Mouse (Mus musculus) kidney, embryonic 14.5 days (tissue): ENCODE measurements around the gene Zfp523. TPM values are rescaled to one million over a fixed set of nuclear protein-coding genes. Genes with fewer than 3 reads are reported as not detected.

Experiments used
- ATAC-seq: fragments of 200-750 bp; cut with Nextera tagmentation; 2 replicates; pipeline ENCODE4 v1.8.0; 2017; ENCODE audit warnings: moderate number of reproducible peaks, mild to moderate bottlenecking, moderate TSS enrichment, moderate library complexity; ENCODE audit not compliant: low FRiP score, low TSS enrichment
- H3K27ac ChIP-seq: fragments of 300-500 bp; sonication (generic); 2 replicates; pipeline ENCODE4 v1.5.1; 2014; ENCODE audit warnings: low read depth, mild to moderate bottlenecking, low read length, moderate library complexity, mixed read lengths
- H3K27me3 ChIP-seq: fragments of 300-500 bp; sonication (generic); 2 replicates; pipeline ENCODE4 v1.6.1; 2014; ENCODE audit warnings: mild to moderate bottlenecking, low read length; ENCODE audit not compliant: control insufficient read depth, insufficient read depth
- H3K36me3 ChIP-seq: fragments of 300-500 bp; sonication (generic); 2 replicates; pipeline ENCODE4 v1.6.1; 2014; ENCODE audit warnings: low read length, mixed read lengths; ENCODE audit not compliant: control insufficient read depth, insufficient read depth
- H3K4me1 ChIP-seq: fragments of 300-500 bp; sonication (generic); 2 replicates; pipeline ENCODE4 v1.6.1; 2014; ENCODE audit warnings: low read length, mixed read lengths; ENCODE audit not compliant: control insufficient read depth, insufficient read depth
- H3K4me2 ChIP-seq: fragments of 300-500 bp; sonication (generic); replicated peaks from 2 replicates; pipeline ENCODE4 v1.6.1; 2014; ENCODE audit warnings: low read depth, mild to moderate bottlenecking, low read length
- H3K4me3 ChIP-seq: fragments of 300-500 bp; sonication (generic); 2 replicates; pipeline ENCODE4 v1.5.1; 2014; ENCODE audit warnings: mild to moderate bottlenecking, low read length
- H3K9ac ChIP-seq: fragments of 300-500 bp; sonication (generic); 2 replicates; pipeline ENCODE4 v1.6.1; 2014; ENCODE audit warnings: low read depth, mild to moderate bottlenecking, low read length, moderate library complexity
- H3K9me3 ChIP-seq: fragments of 300-500 bp; sonication (generic); 2 replicates; pipeline ENCODE4 v1.6.1; 2016; ENCODE audit warnings: low read length; ENCODE audit not compliant: control insufficient read depth
- WGBS: fragments of 180-500 bp; shearing (Covaris S2); extraction: QIAGEN DNeasy Blood & Tissue Kit; methylation state at CpG from one replicate; pipeline ENCODE4 v1.1.7; 2014; 5-methylcytosine and 5-hydroxymethylcytosine counted together
- polyA plus RNA-seq: library from polyadenylated mRNA; unstranded; fragments of >200 nt; fragmentation: Nextera tagmentation; extraction: Ambion mirVana; gene quantifications from 2 replicates; pipeline ENCODE4 v1.2.1, GENCODE M21; 2014

Gene Zfp523
- polyA plus RNA-seq, 1 experiment from 2014 or later: 39.7 TPM

DNA sequence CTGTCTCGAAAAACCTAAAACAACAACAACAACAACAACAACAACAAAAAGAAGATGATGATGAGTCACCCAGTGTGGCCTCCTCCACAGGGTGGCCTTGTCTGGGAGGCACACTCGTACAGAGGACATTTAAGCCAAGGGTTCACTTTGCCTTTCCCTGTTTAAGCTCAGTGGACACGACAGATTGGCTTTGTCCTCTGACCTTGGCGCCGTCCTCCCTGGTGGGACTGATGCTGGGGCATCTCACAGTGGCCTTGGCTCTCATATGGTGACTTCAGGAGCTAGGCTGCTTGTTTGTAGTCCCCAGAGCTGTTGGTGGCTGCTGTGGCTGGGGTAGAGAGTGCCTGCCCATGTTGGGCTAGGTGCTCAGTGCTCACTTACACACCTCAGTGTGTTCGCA, 67.3 kb downstream of the Zfp523 start:
- 77% methylated on average over 6 of the region's 6 CpGs for WGBS

DNA sequence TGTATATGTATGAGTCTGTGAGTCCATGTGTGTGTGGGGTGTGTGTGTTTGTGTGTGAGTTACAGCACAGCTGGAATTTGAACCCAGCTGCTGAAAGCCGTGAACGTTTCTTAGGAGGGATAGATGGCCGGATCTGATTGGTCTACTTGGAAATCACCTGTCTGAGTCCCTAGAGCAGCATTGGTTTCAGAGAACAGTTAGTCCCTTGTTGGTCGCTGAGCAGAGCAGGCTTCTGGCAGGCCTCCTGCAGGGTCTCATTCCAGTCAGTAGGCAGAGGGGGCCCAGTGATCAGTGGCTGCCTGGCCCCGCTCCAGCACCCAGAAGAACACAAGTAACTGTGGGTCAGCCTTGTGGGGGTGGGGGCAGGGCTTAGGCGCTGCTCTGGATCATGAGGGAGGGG, 67.8 kb downstream of the Zfp523 start:
- H3K9ac ChIP-seq: 0 out of 2 replicates have a peak overlapping the region, but pooled peaks have one; percentile 0
- 41% methylated on average over 6 of the region's 6 CpGs for WGBS
- H3K36me3 ChIP-seq: peaks cover 3% of the 10 kb centered on the region; the same call in 1 of the 2 replicates
- no peaks in the 10 kb centered on the region for H3K27me3 ChIP-seq
- H3K4me1 ChIP-seq: peaks cover 24% of the 10 kb centered on the region; the same call in 1 of the 2 replicates
- no peaks in the 10 kb centered on the region for H3K9me3 ChIP-seq
- H3K4me3 ChIP-seq: no peak overlapping the region
- no peak overlapping the region for H3K4me2 ChIP-seq
- ATAC-seq: no peak
- no peak overlapping the region for H3K27ac ChIP-seq

More for the DNA sequence above, 67.3 kb downstream of the Zfp523 start:
- no peak for ATAC-seq
- Histone ChIP-seq H3K27me3 (no peaks in the 10 kb centered on the region), H3K9me3 (no peaks in the 10 kb centered on the region), H3K27ac (no peak overlapping the region), H3K4me3 (no peak overlapping the region), H3K36me3 (peaks cover 3% of the 10 kb centered on the region; the same call in 1 of the 2 replicates), H3K4me1 (peaks cover 24% of the 10 kb centered on the region; the same call in 1 of the 2 replicates), H3K9ac (no peak overlapping the region), H3K4me2 (no peak overlapping the region)

DNA sequence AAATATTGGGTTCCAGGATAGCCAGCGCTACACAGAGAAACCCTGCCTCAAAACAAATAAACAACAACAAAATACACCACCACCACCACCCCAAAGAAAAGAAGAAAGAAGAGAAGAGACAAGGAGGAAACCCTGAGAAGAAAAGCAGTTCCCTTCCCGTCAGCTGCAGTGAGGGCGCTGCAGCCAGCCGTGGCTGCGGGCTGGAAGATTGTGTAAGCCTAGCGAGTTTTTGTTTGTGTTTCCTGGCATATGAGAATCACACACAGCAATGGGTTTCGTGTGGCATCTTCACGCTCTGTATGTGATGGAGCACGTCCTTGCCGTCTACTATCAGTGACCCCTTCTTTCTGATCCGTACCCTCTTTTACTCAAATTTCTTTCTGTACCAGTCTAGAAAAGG, 69.7 kb downstream of the Zfp523 start:
- Histone ChIP-seq H3K27me3 (no peaks in the 10 kb centered on the region), H3K9ac (no peak overlapping the region), H3K36me3 (no peaks in the 10 kb centered on the region), H3K9me3 (no peaks in the 10 kb centered on the region), H3K4me2 (no peak overlapping the region), H3K4me1 (peaks cover 24% of the 10 kb centered on the region; the same call in 1 of the 2 replicates), H3K4me3 (no peak overlapping the region), H3K27ac (no peak overlapping the region)
- 50% methylated on average over 11 of the region's 11 CpGs for WGBS
- ATAC-seq: no peak

DNA sequence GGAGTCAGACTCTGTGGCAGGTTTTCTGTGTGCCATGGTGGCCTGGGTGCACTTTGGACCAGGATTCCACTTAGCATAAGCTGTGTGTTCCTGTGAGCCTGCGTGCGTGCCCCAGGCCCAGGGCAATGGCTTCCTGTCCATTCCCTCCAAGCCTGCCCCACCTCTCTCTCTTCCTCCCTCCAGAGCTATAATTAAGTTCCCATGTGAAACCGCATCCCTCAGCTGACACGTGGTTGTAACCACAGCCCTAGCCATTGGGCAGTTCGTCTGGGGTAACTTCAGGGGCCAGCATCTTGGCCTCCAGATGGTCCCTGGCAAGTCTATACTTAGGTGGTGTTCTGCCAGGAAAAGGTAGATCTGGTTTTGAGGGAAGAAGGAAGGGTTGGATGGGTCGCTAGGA, 70.7 kb downstream of the Zfp523 start:
- H3K9ac ChIP-seq: no peak overlapping the region

DNA sequence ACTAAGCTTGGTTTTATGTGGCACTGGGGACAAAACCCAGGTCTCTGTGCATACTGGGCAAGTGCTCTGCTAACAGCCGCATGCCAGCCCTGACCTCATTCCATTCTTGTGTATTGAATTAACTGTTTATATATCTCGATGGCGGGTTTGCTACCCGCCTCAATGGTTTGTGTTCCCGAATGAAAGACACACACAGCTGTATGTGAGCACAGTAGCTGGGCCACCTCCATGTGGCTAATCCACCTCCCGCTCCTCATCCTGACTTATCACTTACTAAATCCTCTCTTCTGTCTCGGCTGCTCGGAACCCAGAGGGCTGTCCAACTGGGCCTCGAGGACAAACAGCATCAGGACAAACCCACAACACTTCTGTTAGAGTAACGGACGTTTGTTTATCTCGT, 72.1 kb downstream of the Zfp523 start:
- no peaks in the 10 kb centered on the region for H3K27me3 ChIP-seq
- H3K27ac ChIP-seq: no peak overlapping the region
- H3K4me1 ChIP-seq: peaks cover 26% of the 10 kb centered on the region; the same call in 1 of the 2 replicates
- no peak overlapping the region for H3K4me3 ChIP-seq
- no peak overlapping the region for H3K4me2 ChIP-seq
- no peaks in the 10 kb centered on the region for H3K9me3 ChIP-seq
- no peak for ATAC-seq
- 73% methylated on average over 12 of the region's 12 CpGs for WGBS
- H3K36me3 ChIP-seq: no peaks in the 10 kb centered on the region
- H3K9ac ChIP-seq: no peak overlapping the region

More for the DNA sequence above, 70.7 kb downstream of the Zfp523 start:
- peaks cover 26% of the 10 kb centered on the region; the same call in 1 of the 2 replicates for H3K4me1 ChIP-seq
- no peaks in the 10 kb centered on the region for H3K9me3 ChIP-seq
- H3K4me2 ChIP-seq: no peak overlapping the region
- no peak overlapping the region for H3K4me3 ChIP-seq
- no peaks in the 10 kb centered on the region for H3K27me3 ChIP-seq
- no peaks in the 10 kb centered on the region for H3K36me3 ChIP-seq
- WGBS: 14% methylated on average over 6 of the region's 6 CpGs
- ATAC-seq: 0 out of 2 replicates have a peak, but pooled peaks have one; percentile 30
- H3K27ac ChIP-seq: no peak overlapping the region; the same call in 1 of the 2 replicates

DNA sequence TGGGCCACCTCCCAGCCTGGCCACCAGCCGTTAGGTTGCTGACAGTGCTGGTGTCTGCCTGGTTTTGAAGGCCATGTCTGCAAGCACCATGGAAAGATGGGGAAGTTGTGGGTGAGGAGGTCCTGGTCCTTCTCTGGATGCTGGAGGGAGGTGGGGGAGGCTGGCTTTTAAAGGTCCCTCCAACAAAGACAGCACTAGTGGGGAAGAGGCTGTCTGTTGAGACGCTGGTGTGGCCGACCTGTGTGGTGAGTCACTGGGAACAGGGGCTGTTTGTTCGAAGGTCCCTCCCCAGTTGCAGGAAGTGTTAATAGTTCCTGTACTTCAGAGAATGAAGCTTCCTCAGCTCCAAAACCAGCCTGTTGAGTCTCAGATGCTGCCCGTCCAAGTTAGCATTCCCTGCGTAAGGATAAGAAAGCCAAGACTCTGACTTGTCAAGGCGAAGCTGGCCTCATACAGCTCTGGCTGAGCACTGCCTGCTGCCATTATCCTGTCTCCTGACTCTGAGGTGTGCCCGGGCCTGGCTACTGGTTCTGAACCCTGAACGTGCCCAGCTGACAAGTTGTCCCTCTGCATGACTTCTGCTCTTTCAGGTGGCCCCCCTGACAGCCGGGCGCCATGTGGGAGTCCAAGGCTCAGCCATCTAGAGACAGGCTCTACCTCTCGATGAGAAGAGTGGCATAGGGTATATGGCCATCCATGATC, 74.8 kb downstream of the Zfp523 start:
- Histone ChIP-seq H3K36me3 (no peaks in the 10 kb centered on the region), H3K4me2 (no peak overlapping the region), H3K27me3 (no peaks in the 10 kb centered on the region), H3K9me3 (no peaks in the 10 kb centered on the region), H3K9ac (no peak overlapping the region), H3K4me1 (peaks cover 36% of the 10 kb centered on the region), H3K27ac (no peak overlapping the region), H3K4me3 (no peak overlapping the region)
- ATAC-seq: no peak
- WGBS: 81% methylated on average over 12 of the region's 12 CpGs

DNA sequence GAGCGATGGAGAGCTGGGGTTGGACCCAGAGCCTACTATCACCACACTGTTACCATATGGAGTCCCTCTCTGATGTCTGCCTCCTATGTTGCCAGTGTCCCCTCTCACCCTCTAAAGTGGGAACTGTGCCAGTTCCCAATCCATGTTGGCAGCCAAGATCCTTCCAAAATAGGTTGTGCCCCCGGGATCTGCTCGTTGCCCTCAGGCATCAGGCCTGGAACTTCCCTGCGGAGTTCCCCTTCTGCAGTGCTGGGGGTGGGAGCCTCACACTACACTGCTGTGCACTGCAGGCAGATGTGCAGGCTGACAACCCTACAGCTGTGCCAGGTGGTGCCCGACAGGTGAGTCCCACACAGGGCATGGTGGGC, 75.3 kb downstream of the Zfp523 start:
- ATAC-seq: no peak
- Histone ChIP-seq H3K4me3 (no peak overlapping the region), H3K9me3 (no peaks in the 10 kb centered on the region), H3K4me2 (no peak overlapping the region), H3K4me1 (peaks cover 36% of the 10 kb centered on the region), H3K27ac (no peak overlapping the region), H3K27me3 (no peaks in the 10 kb centered on the region), H3K36me3 (no peaks in the 10 kb centered on the region), H3K9ac (no peak overlapping the region)
- WGBS: 84% methylated on average over 5 of the region's 5 CpGs

DNA sequence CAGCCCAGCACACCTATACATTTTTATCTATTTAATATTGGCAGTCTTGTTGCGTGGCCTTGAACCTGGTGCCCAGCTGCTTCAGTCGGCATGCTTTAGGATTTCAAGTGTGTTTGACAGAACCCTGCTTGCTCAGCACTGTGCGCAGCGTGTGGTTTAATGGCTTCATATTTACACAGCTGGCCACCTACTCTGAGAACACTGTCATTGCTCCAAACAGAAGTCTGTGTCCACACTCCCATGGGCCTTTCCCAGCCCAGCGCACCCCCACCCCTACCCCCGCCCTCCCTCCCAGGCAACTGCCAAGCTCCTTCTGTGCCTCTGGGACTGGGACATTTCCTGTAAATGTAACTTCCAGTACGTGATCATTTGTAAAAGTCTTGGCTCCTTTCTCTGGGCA, 76.3 kb downstream of the Zfp523 start:
- H3K4me1 ChIP-seq: peaks cover 36% of the 10 kb centered on the region

DNA sequence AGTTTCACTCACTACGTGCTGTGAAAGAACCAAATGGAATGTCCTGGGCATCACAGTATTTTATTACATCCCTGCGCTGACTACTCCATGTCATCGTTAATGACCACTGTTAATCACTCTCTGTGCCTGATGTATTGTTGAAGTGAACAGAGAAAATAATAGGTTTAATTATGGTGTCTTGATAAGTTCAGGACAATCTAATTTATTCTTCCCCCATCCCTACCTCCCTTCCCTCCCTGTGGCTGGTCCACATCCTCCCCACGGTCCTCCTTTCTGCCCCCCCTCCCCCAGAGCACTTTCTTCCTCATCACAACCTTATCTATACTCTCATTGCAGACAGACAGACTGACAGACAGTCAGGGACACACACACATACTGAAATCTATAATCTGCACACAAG, 77.9 kb downstream of the Zfp523 start:
- Histone ChIP-seq H3K36me3 (no peaks in the 10 kb centered on the region), H3K9ac (no peak overlapping the region), H3K4me3 (no peak overlapping the region), H3K27ac (no peak overlapping the region), H3K9me3 (peaks cover 5% of the 10 kb centered on the region; the same call in 1 of the 2 replicates), H3K4me2 (no peak overlapping the region), H3K27me3 (no peaks in the 10 kb centered on the region), H3K4me1 (peaks cover 36% of the 10 kb centered on the region)
- no peak for ATAC-seq
- 29% methylated on average over 4 of the region's 4 CpGs for WGBS

More for the DNA sequence above, 76.3 kb downstream of the Zfp523 start:
- H3K9me3 ChIP-seq: no peaks in the 10 kb centered on the region
- H3K4me2 ChIP-seq: no peak overlapping the region
- H3K36me3 ChIP-seq: no peaks in the 10 kb centered on the region
- H3K27ac ChIP-seq: no peak overlapping the region
- ATAC-seq: peak; percentile 32; the same call in 1 of the 2 replicates
- H3K4me3 ChIP-seq: no peak overlapping the region
- WGBS: 53% methylated on average over 7 of the region's 7 CpGs
- H3K27me3 ChIP-seq: no peaks in the 10 kb centered on the region
- no peak overlapping the region for H3K9ac ChIP-seq
